Mouse (Mus musculus): ENCODE measurements at regions not wholly inside any gene's neighbourhood (a gene's known extent, or its start where the extent isn't known, plus 50 kb on each side); places are given as distances from the start of the nearest gene placed in this dataset.

GRCm38 (mm10) chr16:24137266-24138033 lies 148.8 kb upstream of the Bcl6 start:
- no peak for DNase-seq

DNA sequence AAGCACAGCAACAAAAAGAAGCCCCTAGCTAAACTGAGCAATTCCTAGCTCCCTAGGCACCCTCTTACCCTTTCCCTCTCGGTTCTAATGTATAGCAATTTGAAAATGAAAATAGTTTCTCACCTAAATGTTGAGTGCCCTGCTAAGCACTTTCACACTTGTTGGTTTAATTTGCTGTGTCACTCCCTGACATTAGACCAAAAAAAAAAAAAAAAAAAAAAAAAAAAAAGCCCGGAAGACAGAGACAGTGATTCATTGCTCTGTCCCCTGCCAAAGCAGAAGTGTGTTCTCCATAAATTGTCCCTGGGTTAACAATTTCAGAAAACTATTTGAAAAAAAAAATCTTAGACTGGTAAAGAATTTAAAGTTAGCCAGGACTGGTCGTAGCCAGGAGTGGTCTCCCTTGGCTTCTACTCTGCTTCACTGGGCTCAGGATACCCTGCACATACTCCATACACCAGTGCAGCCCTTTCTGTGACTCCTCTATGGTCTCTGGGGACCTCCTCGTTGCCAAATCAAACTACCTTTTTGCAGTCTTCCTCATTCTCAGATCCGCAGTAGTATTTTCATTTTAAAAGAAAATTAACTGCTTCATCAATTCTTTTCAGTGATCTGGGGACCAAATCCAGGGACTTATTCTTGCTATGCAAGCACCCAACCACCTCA lies 148.0 kb upstream of the Bcl6 start:
- no peak for DNase-seq

GRCm38 (mm10) chr16:24135841-24136240 lies 147.2 kb upstream of the Bcl6 start:
- no peak for DNase-seq

GRCm38 (mm10) chr16:24135351-24135750 lies 146.7 kb upstream of the Bcl6 start:
- no peak for DNase-seq

DNA sequence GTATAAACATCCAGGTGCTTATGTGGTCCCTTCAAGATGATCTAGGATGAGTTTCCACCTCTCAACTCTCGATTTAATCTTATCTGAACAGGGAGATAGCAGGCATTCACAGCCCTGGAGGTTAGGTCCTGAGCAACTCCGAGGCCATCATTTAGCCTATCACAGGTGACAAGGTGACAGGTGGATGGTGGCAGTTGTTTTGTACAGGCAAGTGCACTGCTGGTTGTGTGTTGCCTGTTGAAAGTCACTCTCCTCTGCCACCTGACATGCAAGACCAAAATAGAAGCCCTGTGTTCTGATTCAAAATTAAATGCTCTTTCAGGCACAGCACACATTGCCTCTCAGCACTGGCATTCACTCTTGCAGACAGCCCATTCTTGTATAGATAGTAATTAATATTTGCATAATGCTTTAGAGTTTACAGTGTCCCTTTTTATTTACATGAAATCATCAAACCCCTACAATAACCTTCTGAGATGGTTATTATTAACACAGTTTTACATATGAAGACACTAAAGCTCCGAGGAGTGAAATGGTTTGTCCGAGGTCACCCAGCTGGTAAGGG lies 145.9 kb upstream of the Bcl6 start:
- no peak for DNase-seq

- no peak for DNase-seq
These were observed 142.0 kb upstream of the Bcl6 start for GRCm38 (mm10) chr16:24130646-24131045.

DNA sequence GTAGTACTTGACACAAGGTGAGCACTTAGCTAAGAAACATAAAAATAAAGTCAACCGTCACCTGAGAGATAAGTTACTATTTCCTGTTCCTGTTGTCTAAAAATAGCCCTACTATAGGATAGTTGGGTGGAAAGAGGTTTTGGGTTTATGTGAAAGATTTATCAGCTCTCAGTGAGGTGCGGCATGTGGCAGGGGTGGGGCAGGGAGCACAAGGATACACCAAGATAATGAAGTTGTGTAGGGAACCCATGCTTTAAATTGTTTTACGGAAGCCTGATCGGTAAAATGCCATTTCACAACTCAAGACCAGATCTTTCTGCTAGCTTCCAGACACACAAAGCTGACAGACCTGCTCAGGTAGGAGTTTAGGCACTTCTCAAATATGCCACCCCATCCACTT lies 141.0 kb upstream of the Bcl6 start:
- DNase-seq = no peak

DNA sequence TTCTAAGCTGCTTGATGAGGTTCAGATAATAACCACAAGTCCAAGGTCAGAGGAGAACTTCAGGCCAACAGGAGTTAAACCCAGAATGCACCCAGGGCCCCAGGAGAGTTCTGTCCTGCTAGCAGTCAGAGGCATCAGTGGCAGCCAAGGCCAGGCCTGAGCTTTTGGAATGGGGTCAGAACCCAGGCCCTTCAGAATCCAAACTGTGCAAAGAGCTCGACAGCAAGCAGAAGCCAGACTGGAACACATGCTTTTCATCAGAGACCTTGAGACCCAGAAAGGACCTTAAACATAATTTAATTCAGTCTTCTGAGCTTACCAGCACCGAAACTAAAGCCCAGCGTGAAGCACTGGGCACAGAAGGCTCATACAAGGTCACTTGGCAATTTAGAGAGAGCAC lies 139.9 kb upstream of the Bcl6 start:
- no peak for DNase-seq

DNA sequence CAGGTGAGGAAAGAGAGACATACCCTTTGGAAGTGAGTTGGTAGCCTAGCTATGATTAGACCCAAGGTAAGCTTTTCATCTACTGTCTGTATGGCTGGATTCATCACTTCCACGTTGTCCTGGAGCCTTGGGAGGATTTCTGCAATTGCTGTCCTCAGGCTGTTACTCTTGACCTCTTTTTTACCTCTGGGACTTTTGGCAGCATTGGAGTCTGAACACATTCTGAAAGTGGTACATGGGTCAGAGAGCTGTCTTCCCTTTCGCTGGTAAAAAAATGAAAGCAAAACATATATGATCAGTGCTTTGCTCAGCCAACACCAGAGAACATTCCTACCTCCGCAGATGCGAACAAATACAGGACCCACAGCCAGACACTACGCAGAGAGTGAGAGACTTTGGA lies 136.1 kb upstream of the Bcl6 start:
- no peak for DNase-seq

DNA sequence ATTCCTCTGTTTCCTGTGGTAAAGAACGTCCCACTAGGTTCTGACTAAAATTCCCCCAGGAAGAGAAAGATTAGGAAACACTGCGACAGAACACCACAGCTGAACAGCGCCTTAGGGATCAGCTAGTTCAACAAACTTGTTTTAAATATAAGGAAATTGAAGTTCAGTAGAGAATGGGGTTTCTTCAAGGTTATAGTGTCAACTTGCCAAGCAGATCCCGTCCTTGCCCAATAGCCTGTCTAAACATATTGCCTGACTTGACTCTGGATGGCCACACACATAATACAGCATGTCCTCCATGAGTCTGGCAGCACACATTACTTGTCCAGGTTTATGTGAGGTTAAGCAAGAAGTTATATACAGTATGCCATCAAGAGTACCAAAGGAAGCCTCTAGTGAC lies 135.4 kb upstream of the Bcl6 start:
- no peak for DNase-seq

DNA sequence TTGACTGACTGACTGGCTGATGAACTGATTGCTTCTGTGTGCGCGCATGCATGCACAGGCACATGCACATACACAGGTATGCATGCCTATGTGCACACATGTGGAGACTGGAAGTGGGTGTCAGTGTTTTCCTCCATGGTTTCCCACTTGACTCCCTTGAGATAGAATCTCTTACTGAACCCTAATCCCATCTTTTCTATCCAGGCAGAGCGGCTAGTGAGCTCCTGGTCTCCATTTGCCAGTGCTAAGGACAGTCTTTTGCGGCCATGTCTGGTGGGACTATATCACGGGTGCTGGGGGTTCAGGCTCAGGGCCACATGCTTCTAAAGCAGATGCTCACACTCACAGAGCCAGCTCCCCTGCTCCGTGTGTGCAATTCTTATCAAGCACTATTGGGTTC lies 133.0 kb upstream of the Bcl6 start:
- DNase-seq = no peak

- no peak for DNase-seq
These were observed 132.2 kb upstream of the Bcl6 start for GRCm38 (mm10) chr16:24120836-24121235.

- DNase-seq = no peak
These were observed 129.8 kb upstream of the Bcl6 start for GRCm38 (mm10) chr16:24118487-24118886.

GRCm38 (mm10) chr16:24102854-24103690 lies 114.4 kb upstream of the Bcl6 start:
- DNase-seq = no peak

DNA sequence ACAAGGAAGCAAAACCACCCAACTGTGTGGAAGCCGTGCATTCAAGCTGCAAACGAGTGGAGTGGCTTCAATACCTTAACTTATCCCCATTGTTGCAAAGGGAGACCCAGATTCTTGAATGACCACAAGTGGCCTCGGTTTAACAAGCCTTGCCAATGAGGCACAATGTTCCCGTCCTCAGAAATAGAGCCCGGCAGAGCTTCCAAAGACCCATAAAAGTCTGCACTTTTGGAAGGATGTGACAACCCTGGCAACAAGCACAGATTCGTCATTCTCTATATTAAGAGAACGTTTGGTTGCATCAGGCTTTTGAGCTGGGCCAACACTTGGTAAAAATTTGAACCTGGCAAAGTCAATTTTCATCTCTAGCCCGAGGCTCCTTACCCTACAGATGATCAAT lies 108.9 kb upstream of the Bcl6 start:
- DNase-seq = no peak

DNA sequence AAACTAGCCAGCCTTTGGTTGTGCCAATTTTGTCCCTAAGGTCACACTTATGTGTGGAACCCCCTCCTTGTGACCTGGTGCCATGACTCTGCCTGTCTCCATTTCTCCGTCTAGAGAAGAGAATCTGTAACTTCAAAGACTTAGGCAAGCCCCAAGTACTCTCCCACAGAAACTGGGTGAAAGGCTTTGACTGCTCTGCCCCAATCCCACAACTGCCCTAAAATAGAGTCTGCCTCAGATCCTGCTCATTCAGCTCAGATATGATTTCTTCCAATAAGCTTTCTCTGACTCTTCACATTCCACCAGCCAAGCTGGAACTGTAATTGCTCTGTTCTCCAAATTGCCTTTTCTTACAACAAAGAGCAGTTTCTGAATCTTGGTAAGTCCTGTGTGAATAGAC lies 107.4 kb upstream of the Bcl6 start:
- no peak for DNase-seq

DNA sequence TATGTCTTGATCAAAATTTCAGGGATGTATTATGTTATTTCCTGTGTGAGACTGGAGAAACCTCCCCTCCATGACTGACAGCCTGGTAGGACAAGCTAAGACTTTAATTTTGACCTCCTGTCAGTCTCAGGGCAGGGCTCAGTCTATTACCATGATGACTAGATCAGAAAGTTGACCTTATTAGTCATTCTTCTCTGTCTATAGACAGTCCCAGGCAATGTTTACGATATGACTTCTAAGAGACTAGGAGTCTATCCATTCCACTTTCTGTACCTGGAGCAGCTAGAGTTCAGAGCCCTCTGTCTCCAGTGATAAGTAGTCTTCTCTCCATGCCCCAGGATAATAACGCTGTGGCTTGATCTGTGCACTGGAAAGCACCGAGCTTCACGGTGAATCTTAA lies 107.0 kb upstream of the Bcl6 start:
- no peak for DNase-seq

DNA sequence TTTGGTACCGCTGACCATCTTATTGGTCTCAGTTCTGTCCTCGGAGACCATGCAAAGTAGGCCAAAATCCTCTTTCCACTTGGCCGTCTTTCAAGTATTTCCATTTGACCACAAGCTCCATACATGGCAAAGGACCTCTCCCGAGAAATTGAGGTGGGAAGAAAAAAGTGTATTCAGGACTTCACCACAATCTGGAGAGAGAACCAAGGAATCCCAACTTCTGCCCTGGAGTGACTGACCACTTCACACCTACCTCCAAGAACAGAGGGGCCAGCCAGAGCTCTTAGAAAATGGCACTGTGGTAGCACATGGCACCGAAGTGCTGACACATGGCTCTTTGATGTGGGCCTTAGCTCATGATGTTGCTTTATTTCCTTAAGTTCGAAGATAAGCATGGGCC lies 105.9 kb upstream of the Bcl6 start:
- no peak for DNase-seq

DNA sequence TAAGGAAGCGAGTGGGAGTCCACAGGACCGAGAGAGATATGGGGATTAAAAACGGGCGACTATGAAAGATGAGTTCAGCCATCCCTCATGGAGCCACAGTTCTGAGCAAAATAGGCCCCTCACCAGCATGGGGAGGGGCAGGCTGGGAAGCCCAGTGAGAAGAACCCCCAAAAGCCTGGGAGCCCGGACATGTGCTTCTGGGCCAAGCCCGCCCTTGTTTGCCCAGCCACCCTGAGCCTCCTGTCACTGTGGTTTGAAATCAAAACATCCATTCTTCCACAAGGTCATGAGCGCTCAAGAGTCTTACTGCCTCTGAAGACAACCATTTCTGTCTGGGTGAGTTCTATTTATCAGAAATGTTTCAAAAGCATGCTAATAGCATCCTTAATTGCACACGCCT lies 105.0 kb upstream of the Bcl6 start:
- no peak for DNase-seq

- no peak for DNase-seq
These were observed 104.2 kb upstream of the Bcl6 start for GRCm38 (mm10) chr16:24092616-24093525.

DNA sequence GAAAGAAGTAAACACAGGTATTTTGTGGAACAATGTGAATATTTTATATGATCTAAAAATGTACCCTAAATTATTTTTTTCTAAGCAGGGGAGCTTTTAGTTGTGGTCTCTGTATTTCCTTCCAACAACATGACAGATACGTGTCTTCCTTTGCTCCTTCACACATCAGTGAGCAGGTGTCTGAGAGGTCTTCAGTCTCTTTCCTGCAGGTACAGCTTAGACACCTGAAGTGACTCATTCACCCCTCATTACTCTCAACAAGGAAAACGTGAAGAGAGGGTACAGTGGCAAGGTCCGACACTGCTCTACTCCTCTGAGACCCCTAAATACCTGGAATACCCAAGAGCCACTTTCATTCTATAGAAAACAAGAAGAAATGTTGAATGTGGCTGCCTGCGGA lies 103.5 kb upstream of the Bcl6 start:
- no peak for DNase-seq

DNA sequence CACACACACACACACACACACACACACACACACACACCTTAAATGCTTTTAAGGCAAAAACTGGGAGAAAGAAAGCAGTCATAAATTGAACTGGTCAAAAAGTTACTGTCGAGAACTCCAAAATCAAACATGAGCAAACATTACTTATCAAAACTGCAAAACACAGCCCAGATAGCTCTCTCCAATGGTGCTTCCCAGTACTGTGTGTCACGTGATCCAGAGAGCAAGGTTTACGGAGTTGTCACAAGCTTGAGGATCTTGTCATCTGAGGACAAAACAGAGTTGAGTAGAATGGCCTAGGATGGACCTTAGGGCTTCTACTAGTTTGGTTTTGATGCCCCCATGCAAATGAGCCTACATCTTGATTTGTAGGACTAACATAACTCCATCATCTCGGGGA lies 102.3 kb upstream of the Bcl6 start:
- DNase-seq = no peak

Data from right cerebral cortex, postnatal 4 days (tissue).